Mouse (Mus musculus) layer of hippocampus, adult 11-12 months (tissue): Measurements from ENCODE around the gene Tec.

Source experiments
- DNase-seq: peaks from one replicate; pipeline ENCODE4 v3.0.0; 2022; ENCODE audit warnings: low spot score

Tec gene

DNA sequence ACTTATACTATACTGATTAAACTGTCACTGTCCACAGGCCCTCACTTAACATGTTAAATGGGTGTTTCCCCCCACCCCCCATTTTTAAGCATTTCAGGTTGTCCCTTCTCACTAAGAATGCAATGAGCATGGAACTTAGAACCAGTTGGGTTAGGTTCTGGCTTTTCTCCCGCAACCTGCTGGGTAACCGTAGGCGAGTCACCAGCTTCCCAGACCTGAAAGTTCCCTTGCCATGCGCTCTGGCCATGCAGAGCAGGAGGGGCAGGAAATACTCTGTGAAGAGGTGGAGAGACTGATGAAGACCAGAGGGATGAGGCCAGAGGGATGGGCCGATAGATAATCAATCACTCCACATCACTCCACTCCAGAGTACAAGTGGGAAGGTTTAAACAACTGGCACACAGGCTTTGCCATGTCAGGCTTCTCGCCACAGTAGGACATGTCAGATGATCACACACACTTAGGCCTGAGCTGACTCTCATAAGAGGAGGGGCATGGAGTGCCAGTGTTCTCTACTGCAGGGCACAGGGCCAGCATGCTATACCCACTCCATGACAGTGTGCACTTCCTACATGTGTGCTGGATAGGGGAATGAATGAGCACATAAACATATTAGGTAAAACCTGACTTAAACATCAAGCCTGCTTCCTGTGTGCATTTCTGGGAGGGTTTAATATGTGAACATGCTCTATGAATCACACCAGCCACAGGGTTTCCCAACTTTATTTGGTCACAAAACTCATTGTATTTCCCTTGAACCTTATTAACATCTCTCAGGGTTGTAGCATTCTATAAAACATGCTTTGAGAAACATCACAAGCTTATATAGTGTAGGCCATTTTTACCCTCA is 13.9 kb downstream of the Tec start:
- DNase-seq = no peak

DNA sequence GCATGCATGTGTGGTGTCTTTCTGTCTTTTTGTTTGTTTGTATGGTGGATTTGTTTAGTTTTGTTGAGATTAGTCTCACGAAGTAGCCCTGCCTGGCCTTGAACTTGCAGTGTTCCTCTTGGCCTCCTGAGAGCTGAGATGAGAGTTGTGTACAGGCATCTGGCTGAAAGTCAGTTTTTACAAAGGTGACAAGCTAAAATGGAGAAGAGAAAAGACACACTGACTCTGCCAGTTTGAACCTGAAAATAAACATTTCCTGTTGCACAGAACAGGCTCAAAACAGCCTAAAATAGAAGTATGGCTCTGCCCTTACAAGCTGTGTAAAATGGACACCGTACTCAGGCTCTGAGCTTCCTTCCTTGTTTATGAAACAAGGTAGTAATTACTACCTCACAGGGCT is 14.9 kb downstream of the Tec start:
- no peak for DNase-seq

DNA sequence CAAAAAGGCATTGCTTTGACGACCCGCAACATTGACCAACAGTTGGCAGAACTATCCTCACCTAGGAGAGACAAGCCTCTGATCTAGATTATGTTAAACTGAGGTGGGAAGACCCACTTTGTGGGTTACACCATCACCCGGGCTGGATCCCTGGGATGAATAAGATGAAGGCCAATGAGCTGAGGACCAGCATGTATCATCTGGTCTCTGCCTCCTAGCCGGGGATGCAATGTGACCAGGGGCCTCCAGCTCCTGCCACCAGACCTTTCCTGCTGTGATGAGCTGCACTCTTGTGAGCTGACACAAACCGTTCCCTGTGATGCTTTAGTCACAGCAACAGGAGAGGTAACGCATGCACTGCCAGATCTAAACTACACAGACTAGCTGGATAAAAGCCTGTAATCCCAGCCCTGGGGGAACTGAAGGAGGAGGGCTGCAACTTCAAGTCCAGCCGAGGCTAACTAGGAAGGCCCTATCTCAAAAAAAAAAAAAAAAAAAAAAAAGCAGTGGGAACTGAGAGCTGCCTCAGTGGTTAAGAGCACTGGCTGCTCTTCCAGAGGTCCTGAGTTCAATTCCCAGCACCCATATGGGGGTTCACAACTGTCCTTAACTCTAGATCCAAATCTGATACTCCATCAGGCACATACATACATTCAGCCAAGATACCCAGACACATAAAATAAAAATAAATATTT is 15.8 kb downstream of the Tec start:
- DNase-seq = no peak

DNA sequence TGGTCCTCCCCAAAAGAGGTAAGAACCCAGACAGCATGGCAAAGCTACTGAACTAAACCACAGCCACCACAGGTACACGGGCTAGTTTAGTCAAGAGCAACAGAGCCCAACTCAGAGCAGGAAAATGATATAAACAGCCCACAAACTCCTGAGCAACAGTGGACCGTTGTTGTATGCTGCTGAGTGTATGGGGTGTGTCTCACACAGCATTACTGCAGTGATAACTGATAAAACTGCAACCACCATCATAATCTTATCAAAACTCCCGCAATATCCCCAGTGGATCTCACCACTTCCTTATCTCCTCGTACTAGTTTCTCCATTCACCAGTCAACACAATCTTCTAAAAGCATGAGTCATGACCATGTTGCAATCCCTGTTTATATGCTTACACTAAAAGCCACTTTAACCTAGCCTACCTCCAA is 16.6 kb downstream of the Tec start:
- no peak for DNase-seq

DNA sequence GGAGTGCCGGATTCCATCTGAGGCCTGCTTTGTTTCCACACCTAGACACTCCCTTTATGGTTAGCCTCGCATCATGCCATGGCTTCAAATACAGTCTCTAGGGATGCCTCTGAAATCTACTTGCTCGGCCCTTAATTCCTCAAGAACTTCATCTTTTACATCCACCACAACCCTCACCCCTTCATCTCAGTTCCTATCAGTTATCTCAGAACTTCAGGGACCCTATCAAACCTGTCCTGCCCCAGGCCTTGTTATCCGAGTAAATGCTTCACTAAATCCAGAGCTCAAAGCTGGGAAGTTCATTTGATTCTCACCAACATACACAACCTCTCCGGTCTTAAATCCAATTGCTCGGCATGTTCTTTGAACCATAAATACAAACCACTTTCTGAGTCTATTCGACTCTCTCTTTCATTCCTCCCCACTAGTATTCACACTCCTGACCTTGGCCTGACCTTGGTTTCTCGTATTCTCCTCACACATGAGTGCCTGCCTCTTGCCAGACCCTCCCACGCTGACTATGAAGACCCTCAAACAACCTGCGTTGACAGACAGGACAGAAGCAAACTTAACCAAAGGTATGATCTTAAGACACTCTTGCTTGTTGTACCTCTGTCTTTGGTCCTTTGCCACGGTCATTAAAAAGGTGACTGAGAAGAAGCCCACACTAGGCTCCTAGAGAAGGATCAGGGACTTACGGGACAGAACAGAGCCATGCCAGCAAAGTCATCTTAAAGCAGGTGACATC is 17.2 kb downstream of the Tec start:
- no peak for DNase-seq

DNA sequence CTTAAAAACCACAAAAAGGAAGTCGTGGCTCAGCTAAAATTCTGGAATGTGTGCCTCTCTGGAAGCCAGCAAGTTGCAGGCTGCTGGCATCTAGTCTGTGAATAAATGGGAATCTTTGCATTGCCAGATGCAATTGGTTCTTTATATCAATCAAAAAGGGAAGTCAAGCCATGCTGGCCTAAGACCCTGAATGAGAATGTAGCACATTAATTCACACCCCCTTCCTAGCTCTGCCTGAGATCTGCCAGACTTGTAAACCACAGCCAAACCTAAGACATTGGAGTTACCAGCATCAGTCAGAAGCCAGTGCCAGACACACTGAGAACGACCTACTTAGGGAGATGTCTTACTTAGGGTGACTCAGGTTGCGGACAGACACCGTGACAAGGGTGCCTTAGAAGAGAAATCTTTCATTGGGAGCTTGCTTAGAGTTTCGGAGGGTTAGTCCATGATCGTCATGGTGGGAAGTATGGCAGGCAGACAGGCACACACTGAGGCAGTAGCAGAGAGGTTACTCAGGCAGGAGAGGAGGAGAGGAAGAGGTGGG is 19.3 kb downstream of the Tec start:
- no peak for DNase-seq

DNA sequence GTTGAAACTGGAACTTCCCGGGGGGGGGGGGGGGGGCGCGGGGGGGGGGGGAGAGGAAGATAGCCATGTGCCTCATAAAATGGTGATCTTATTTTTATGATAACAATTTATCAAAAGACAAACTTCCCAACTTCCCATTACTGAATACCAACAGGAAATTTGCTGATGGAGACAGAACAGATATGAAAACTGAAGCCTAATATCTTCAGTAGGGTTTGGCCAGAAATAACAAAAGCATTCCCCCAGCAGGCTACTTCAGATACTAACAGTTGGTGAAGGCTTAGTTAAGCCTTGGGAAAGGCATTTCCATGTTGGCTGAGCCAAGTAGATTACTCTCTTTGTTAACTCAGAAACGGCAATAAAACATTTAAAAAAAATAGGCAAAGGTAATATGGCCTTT is 21.6 kb downstream of the Tec start:
- no peak for DNase-seq

DNA sequence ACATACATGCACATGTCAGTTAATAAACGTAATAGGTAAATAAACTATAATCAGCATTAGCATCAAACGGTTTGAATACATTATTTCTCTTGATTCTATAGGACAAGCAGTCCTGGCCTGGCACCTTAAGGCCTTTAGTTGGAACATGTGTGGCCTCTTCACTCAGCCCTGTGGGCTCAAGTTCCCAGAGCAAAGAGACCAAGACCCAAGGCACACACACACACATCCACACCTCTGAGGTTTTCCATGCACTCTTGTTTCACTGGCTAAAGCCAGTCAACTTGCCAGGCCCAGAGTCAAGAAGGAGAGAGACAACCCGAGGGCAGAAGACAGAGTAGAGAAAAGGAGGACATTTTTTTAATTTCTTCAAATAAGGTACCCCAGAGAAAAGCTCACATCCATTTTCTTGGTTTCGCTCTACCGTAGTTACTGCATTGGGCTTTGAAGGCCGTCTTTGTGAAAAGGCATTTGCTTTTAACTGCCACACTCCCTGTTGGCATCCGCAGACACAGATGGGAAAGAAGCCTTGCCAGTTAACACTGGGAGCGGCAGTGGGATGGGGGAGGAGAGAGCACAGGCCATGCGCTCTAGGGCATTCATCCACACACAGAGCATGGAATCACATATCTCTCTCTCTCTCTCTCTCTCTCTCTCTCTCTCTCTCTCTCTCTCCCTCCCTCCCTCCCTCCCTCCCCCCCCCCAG is 22.2 kb downstream of the Tec start:
- peak; percentile 39 for DNase-seq

DNA sequence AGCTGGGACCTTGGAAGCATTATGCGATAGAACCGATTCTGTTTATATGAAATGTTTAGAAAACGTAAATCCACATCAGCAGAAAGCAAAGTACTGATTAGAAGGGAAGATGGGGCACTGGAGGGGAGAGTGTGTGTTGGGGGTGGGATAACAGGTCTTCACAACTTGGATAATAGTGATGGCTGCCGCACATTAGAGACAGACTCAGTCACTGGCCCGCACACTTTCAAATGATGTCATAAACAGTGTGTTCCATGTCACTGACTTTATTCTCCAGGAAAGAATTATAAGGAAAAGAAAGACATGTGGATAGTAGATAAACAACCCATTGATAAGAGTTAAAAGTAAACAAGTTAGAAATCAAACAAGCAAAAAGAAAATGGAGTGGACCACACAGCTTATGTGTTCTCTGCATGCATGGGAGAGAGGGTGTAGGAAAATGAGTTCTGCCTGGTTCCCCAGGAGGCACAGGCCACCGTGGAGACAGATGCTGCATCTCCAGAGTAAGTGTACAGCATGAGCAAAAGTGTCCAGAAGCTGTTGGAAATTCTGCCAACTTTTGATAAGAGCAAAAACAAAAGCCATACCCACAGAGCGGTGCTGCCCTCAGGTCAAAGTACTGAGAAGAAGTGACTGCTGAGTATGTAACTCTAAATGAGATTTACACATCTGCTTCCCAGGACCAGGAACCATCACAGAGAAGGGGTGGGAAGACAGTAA is 23.3 kb downstream of the Tec start:
- no peak for DNase-seq

DNA sequence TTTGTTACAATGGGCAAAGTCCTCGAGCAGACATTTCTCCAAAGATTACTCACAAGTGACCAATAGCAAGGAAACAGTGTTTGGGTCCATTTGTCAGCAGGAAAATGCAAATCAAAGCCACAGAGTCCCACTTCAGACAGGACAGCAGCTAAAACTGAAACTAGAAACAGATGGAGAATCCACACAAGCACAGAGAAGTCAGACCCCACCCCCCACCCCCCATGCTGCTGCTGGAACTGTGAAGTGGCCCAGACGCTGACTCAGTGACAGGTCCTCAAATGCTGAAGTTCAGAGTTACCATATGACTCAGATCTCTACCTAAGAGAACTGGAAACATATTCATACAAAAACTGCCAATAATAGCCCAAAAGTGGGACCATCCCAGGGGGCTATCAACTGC is 24.0 kb downstream of the Tec start:
- DNase-seq = no peak

DNA sequence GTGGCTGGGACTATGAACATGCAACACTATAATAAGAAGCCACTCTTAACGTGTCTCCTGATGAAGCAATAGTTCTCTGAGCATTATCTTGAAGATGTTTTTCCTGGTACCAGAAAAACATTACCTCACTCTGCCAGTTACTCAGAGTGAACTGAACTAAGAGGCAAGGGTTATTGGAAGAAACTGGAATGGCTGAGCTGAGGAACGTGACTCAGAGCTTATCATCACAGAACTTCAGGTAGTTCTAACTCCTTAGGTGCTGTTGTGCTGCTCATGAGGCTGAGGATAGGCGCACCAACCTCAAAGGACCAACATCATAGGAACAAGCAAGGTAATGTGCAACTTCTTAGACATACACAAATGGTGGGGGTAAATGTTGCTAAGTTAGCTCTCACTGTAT is 28.6 kb downstream of the Tec start:
- DNase-seq = no peak

DNA sequence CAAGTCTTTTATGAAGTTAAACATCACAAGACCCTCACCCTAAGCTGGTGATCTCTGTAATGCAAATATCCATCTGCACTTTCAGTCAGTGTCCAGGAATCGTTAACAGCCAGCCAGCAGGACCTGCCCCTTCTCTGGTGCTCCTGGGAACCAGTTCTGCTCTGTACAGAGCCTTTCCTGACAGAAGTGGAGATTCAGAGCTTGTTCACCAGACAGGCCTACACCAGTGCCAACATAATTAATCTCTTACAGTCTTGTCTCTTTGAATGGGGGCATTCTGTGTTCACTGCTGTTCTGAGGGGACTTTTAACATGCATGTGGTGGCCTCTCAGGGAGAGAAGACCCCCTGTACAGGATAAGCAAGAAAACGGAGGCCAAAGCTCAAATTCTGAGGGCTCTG is 29.3 kb downstream of the Tec start:
- no peak for DNase-seq

DNA sequence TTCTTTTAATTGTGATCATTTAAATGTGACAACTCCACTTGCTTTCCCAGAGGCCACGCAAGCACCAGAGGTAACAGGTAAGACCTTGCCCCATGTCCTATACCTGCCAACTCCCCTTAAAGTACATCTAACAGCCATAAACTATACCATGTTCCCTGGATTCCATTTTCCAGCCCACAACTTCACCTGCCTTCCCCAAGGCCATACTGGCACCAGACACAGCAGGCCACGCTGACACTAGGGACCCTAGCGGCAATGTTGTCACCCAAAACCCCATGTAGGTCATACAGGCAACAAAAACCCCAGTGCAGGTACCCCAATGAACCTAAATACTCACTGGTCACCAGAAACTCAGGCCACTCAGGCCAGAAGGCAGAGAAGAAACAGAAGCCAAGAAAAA is 32.6 kb downstream of the Tec start:
- no peak for DNase-seq

DNA sequence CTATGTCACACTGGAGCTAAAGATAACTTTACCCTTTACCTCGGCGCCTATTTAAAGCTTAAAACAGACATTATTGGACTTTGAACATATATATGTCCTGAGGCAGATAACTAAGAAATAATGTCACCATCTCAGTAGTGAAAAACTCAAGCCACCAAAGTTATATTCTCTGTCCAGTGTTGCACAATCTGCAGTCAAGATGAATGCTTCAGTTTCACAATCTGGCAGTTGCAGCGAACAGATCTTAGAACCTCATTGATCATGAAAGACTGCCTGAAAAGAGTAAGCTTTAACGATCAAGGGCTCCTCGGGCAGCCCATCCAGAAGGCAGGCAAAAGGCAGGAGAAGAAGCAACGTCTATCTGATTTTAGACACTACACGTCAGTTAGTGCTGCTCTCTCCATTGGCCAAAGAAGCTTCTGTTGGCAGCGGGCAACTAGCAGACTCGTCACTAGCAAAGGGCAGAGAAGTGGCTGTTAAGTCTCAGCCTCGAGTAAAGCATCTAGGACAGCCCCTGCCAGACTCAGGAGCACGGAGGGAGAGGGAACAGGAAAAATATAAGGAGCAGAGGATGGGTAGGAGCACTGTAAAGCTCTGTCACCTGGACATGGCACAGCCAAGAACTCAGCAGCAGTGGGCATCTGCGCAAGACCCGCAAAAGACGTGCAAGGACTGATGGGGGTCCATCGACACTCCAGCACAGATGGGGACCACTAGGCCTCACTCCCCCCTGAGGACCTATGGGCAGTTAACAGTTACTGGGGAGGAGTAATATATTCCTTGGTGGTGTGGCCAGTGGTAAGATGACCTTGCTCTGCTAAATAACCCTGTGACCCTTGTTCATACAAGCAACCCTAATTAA is 35.1 kb downstream of the Tec start:
- DNase-seq = no peak

DNA sequence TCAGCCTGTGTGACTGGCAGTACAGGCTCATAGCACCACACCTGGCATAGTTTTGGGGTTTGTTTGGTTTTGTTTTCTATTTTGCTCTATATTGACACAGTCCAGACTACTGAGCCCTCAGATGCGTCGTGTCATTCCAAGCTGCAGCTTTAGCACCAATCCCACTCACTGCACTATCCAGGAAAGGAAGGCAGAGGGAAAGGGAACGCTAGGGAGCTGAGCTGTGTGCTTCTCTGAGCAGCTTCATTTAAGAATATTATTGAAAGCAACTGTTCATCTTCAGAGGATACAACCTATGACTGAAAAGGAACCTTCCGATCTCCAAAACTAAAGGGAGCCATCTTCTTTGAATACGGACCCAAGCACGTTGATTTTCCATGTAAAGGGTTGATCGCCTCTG is 36.1 kb downstream of the Tec start:
- no peak for DNase-seq

DNA sequence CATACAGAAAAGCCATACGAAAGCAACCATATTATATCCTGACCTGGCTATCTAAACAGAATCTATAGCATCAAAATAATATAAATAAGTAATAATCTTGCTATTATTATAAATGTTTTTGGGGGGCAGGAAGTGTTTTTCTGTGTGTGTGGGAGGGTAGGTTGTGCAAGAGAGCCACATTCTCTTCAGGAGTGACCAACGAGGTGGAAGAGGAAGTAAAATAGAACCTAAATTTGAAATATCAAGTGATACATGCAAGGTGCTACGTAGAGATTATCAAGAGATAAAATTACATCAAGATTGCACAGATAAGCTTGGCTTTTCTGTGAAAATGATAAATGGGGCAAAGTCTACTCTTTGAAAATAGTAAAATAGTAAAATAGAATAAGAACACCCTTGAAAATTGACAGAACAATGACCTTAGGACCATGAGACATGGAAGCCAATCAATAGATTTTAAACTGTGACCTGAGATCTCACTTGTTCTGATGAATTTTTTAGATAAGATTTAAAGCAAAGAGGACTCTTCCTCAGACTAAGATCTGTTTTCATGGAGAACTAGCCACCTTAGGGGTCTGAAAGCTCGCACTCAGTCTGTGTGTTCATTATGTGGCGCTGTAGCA is 37.2 kb downstream of the Tec start:
- DNase-seq = no peak

DNA sequence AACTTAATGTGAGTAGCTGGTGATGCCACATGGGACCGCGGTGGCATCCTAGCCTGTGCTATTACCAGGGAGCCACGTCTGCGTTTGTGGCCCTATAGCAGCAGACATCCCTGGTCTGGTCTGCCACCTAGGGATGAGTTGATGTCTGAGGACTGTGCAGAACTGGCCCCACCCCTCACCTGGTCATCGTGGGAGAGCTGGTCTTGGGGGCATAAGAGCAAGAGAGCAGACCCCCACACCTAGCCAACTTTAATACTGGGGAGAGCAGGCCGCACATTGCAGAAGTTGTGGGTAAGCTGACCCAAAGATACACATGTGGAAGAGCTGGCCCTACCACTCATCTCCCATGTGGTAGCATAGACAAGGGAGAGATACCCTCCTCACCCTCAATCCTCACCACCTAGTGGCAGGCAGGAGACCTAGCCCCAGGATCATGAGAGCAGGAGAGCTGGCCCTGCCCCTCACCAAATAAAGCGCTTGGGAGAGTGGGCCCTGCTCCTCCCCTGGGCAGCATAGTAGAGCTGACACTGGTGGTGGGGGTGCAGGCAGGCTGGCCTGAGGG is 38.7 kb downstream of the Tec start:
- DNase-seq = no peak

DNA sequence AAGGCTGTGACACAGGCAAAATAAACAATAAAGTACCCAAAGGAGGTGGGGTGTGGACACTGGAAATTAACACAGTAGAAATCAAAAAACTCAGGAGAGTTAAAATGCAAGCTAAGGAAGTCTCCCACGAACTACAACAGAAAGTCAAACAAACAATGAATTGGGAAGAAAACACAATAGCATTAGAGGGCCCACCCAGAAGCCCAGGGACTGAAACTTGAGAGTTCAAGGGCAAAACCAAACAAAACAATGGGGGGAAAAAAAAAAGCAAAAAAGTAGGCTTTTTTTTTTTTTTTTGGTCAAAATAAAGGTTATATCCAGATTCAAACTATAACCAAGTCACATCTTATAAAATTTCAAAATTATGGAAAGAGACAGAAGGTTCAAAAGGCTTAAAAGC is 39.9 kb downstream of the Tec start:
- DNase-seq = no peak

DNA sequence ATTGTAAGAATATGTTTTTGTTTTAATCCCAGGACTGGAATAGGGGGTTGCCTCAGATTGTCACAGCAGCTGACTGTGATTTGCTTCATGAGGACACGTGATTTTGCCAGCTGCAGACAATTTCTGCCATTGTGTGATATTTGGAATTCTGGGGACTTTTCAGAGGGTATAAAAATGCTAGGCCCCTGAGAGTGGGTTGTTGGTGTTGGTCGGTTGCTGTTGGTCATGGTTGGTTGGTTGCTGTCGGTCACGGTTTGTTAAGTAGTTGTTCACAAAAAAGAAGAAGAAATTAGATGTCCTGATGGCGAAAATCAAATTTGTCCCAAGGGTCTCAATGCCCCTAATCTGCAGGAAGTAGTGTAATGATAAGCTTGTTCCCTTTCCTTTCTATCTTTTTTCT is 40.8 kb downstream of the Tec start:
- DNase-seq = no peak

DNA sequence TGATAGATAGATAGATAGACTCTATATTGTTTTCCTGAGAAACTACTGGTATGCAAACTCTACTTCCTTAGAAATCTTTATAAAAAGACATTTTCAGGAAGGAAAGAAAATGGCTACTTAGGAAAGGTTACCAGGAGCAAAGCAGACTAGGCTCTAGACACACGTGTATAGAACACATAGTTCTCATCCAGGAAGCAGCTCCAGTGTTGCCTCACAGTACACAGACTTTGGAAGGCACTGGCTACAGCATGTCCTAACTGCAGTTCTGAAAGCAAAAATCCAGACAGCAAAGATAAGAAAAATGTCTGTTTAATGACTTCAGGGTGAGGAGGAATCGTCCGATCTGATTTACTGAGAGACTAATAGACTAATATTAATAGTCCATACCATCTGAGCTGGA is 41.8 kb downstream of the Tec start:
- no peak for DNase-seq
